Mouse (Mus musculus) liver, embryonic 16.5 days (tissue): ENCODE results near the gene Tmem150a. TPM values are rescaled to one million over a fixed set of nuclear protein-coding genes. Genes with fewer than 3 reads are reported as not detected.

Experiments
- ATAC-seq: fragments of 200-750 bp; cut with Nextera tagmentation; 2 replicates; pipeline ENCODE4 v1.8.0; 2017; ENCODE audit warnings: low read depth, mild to moderate bottlenecking, moderate number of reproducible peaks, moderate library complexity
- H3K27ac ChIP-seq: fragments of 300-500 bp; sonication (generic); 2 replicates; pipeline ENCODE4 v1.5.1; 2014; ENCODE audit warnings: mild to moderate bottlenecking, low read length
- H3K27me3 ChIP-seq: fragments of 300-500 bp; sonication (generic); 2 replicates; pipeline ENCODE4 v1.6.1; 2014; ENCODE audit warnings: low read depth, low read length, mixed read lengths; ENCODE audit not compliant: control insufficient read depth, insufficient read depth
- H3K36me3 ChIP-seq: fragments of 300-500 bp; sonication (generic); 2 replicates; pipeline ENCODE4 v1.6.1; 2014; ENCODE audit warnings: mild to moderate bottlenecking; ENCODE audit not compliant: control insufficient read depth, insufficient read depth
- H3K4me1 ChIP-seq: fragments of 300-500 bp; sonication (generic); 2 replicates; pipeline ENCODE4 v1.6.1; 2014; ENCODE audit warnings: low read depth, low read length, mixed read lengths; ENCODE audit not compliant: control insufficient read depth
- H3K4me2 ChIP-seq: fragments of 300-500 bp; sonication (generic); 2 replicates; pipeline ENCODE4 v1.6.1; 2014; ENCODE audit warnings: low read depth, low read length, mixed read lengths
- H3K4me3 ChIP-seq: fragments of 300-500 bp; sonication (generic); 2 replicates; pipeline ENCODE4 v1.5.1; 2014; ENCODE audit warnings: low read depth, mild to moderate bottlenecking, low read length
- H3K9ac ChIP-seq: fragments of 300-500 bp; sonication (generic); 2 replicates; pipeline ENCODE4 v1.6.1; 2014; ENCODE audit warnings: low read depth, low read length
- H3K9me3 ChIP-seq: fragments of 300-500 bp; sonication (generic); replicated peaks from 2 replicates; pipeline ENCODE4 v1.6.1; 2016; ENCODE audit warnings: low read length; ENCODE audit not compliant: control insufficient read depth
- WGBS: fragments of 180-500 bp; shearing (Covaris S2); extraction: QIAGEN DNeasy Blood & Tissue Kit; methylation state at CpG from one replicate; pipeline ENCODE4 v1.1.7; 2014; ENCODE audit not compliant: insufficient replicate concordance; 5-methylcytosine and 5-hydroxymethylcytosine counted together
- polyA plus RNA-seq: library from polyadenylated mRNA; unstranded; fragments of >200 nt; fragmentation: Nextera tagmentation; extraction: Ambion mirVana; gene quantifications from 2 replicates; pipeline ENCODE4 v1.2.1, GENCODE M21; 2015

Tmem150a gene
- polyA plus RNA-seq, 1 experiment from 2014 or later = 59.7 TPM

DNA sequence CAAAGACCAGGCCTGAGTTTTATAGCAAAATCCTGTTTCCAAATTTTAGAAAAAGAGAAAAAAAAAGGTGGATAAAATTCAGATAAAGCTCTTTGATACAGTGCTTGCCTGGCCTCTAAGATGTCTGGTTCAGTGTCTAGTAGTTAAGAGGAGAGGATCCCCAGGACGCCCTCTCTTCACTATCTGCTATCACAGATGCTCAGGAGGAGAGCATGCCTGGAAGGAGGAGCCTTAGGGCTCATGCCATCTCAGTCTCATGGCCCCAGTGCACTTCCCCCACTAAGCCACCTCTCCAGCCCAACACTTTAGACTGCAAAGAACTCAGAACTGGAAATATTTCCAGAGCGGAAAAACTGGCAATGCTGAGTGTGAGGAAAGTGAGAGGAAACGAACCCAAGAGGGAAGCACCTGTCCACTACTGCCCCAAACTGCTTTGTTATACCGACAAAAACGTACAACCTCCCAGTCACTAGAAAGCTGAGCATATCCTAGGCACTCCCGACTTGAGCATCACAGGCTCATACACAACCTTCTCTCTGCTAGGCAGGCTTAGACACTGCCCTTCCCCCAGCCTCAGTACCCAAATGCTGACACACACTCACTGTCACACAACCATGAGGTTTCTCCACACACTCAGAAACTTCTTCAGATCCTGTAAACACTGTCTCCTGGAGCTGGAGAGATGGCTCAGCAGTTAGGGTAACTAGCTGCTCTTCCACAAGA, 31.3 kb upstream of the Tmem150a start:
- peaks cover 89% of the 10 kb centered on the region for H3K36me3 ChIP-seq
- peak overlapping the region; percentile 86 for H3K27ac ChIP-seq
- WGBS = 59% methylated on average over 6 of the region's 6 CpGs
- H3K4me2 ChIP-seq = peak overlapping the region; percentile 10
- H3K4me1 ChIP-seq = peaks cover 16% of the 10 kb centered on the region
- peak; percentile 97 for ATAC-seq
- H3K4me3 ChIP-seq = no peak overlapping the region
- H3K9me3 ChIP-seq = no peaks in the 10 kb centered on the region
- 0 out of 2 replicates have a peak overlapping the region, but pooled peaks have one; percentile 7 for H3K9ac ChIP-seq
- no peaks in the 10 kb centered on the region for H3K27me3 ChIP-seq

- H3K9me3 ChIP-seq = no peaks in the 10 kb centered on the region
- H3K4me3 ChIP-seq = no peak overlapping the region
- H3K27ac ChIP-seq = no peak overlapping the region
- ATAC-seq = peak; percentile 16
- no peaks in the 10 kb centered on the region for H3K27me3 ChIP-seq
- WGBS = 65% methylated on average over 6 of the region's 6 CpGs
- H3K36me3 ChIP-seq = peaks cover 71% of the 10 kb centered on the region
- H3K4me2 ChIP-seq = no peak overlapping the region
- H3K9ac ChIP-seq = no peak overlapping the region
- H3K4me1 ChIP-seq = peaks cover 16% of the 10 kb centered on the region
Measured at GRCm38 (mm10) chr6:72326274-72326673, 29.0 kb upstream of the Tmem150a start.

DNA sequence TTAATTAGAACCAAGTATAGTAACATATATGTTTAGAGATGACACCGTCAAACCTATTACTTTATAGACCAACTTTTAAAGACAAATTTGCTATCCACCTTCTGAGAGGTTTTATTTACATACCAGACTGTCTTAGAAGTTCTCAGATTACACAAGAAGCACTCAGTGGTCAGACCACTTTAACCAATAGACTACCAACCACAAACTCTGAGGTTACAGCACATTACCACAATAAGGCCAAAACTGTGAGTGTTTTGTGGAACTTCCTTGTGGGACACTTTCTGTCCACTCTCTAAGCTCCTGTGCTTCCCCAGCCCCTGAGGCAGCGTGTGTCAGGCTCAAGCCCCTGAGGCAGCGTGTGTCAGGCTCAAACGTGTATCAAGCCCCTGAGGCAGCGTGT, 26.2 kb upstream of the Tmem150a start:
- 89% methylated on average over 5 of the region's 5 CpGs for WGBS
- no peak for ATAC-seq
- H3K9ac ChIP-seq = no peak overlapping the region
- no peak overlapping the region for H3K27ac ChIP-seq
- no peaks in the 10 kb centered on the region for H3K27me3 ChIP-seq
- H3K4me1 ChIP-seq = peaks cover 6% of the 10 kb centered on the region
- H3K36me3 ChIP-seq = peaks cover 65% of the 10 kb centered on the region
- H3K4me2 ChIP-seq = no peak overlapping the region
- H3K4me3 ChIP-seq = no peak overlapping the region
- H3K9me3 ChIP-seq = no peaks in the 10 kb centered on the region

DNA sequence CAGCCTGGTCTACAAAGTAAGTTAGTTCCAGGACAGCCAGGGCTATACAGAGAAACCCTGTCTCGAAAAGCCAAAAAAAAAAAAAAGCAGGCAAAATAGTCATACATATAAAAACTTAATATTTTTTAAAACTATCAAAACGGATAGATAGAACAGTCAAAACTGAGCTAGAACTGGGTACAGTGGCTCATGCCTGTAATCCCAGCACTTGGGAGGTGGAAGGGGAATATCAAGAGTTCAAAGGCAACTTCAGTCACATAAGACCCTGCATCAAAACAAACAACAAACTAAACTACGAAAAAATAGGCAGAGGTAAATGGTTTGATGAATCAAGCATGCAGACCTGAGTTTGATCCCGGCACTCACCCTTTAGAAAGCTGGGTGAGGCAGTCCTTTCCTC, 25.1 kb upstream of the Tmem150a start:
- no peak for ATAC-seq
- no peak overlapping the region for H3K27ac ChIP-seq
- no peaks in the 10 kb centered on the region for H3K4me1 ChIP-seq
- H3K9ac ChIP-seq = no peak overlapping the region
- H3K36me3 ChIP-seq = peaks cover 59% of the 10 kb centered on the region
- H3K9me3 ChIP-seq = no peaks in the 10 kb centered on the region
- no peak overlapping the region for H3K4me3 ChIP-seq
- no peaks in the 10 kb centered on the region for H3K27me3 ChIP-seq
- no peak overlapping the region for H3K4me2 ChIP-seq
- 75% methylated on average over 4 of the region's 4 CpGs for WGBS

GRCm38 (mm10) chr6:72333111-72333510, 22.1 kb upstream of the Tmem150a start:
- 65% methylated on average over 5 of the region's 5 CpGs for WGBS
- peak; percentile 53; the same call in 1 of the 2 replicates for ATAC-seq
- Histone ChIP-seq H3K4me1 (no peaks in the 10 kb centered on the region), H3K27ac (no peak overlapping the region), H3K27me3 (no peaks in the 10 kb centered on the region), H3K4me3 (no peak overlapping the region), H3K36me3 (peaks cover 63% of the 10 kb centered on the region), H3K9me3 (no peaks in the 10 kb centered on the region), H3K4me2 (no peak overlapping the region), H3K9ac (no peak overlapping the region)

- Histone ChIP-seq H3K36me3 (peaks cover 35% of the 10 kb centered on the region), H3K4me3 (no peak overlapping the region), H3K4me2 (no peak overlapping the region), H3K27me3 (no peaks in the 10 kb centered on the region), H3K9ac (no peak overlapping the region), H3K9me3 (no peaks in the 10 kb centered on the region), H3K4me1 (peaks cover 15% of the 10 kb centered on the region), H3K27ac (no peak overlapping the region)
- 56% methylated on average over 2 of the region's 2 CpGs for WGBS
- no peak for ATAC-seq
Measured at GRCm38 (mm10) chr6:72340481-72340880, 14.8 kb upstream of the Tmem150a start.

- H3K4me1 ChIP-seq = peaks cover 43% of the 10 kb centered on the region
- WGBS = under 1% methylated on average over 42 of the region's 42 CpGs
- ATAC-seq = peak; percentile 62
Measured at GRCm38 (mm10) chr6:72344396-72345073, 10.7 kb upstream of the Tmem150a start.

GRCm38 (mm10) chr6:72345074-72345567, 10.1 kb upstream of the Tmem150a start, which contains the start of gene Usp39:
Gene Usp39, minus strand, starts transcription at chr6:72345184.
- H3K4me1 ChIP-seq = peaks cover 43% of the 10 kb centered on the region
- ATAC-seq = peak; percentile 84
- peak within 1 kb of the TSS; percentile 97 for H3K4me2 ChIP-seq
- WGBS = under 1% methylated on average over 30 of the region's 30 CpGs
- no peaks in the 10 kb centered on the region for H3K27me3 ChIP-seq
- H3K9ac ChIP-seq = peak within 1 kb of the TSS; percentile 95
- H3K9me3 ChIP-seq = no peaks in the 10 kb centered on the region
- peak within 1 kb of the TSS; percentile 92 for H3K4me3 ChIP-seq
- peak within 1 kb of the TSS; percentile 94 for H3K27ac ChIP-seq
- peaks cover 2% of the 10 kb centered on the region for H3K36me3 ChIP-seq

More at GRCm38 (mm10) chr6:72344396-72345073, 10.7 kb upstream of the Tmem150a start:
- no peaks in the 10 kb centered on the region for H3K27me3 ChIP-seq
- peak overlapping the region; percentile 94 for H3K27ac ChIP-seq
- H3K4me2 ChIP-seq = peak overlapping the region; percentile 97
- H3K36me3 ChIP-seq = peaks cover 4% of the 10 kb centered on the region
- H3K9ac ChIP-seq = peak overlapping the region; percentile 95
- no peaks in the 10 kb centered on the region for H3K9me3 ChIP-seq
- peak overlapping the region; percentile 92 for H3K4me3 ChIP-seq

- WGBS = 13% methylated on average over 6 of the region's 6 CpGs
- H3K4me2 ChIP-seq = peak overlapping the region; percentile 97
- no peaks in the 10 kb centered on the region for H3K9me3 ChIP-seq
- H3K4me1 ChIP-seq = peaks cover 46% of the 10 kb centered on the region
- no peak for ATAC-seq
- H3K27ac ChIP-seq = peak overlapping the region; percentile 94
- peak overlapping the region; percentile 92 for H3K4me3 ChIP-seq
- peak overlapping the region; percentile 95 for H3K9ac ChIP-seq
- H3K36me3 ChIP-seq = peaks cover 7% of the 10 kb centered on the region
- H3K27me3 ChIP-seq = no peaks in the 10 kb centered on the region
Measured at GRCm38 (mm10) chr6:72345633-72346032, 9.6 kb upstream of the Tmem150a start.
